Mouse (Mus musculus) CH12.LX (cell line): Measurements from ENCODE around the gene Oasl1. TPM values are rescaled to one million over a fixed set of nuclear protein-coding genes. Genes with fewer than 3 reads are reported as not detected.

ENCODE experiments used
- DNase-seq: peaks from one replicate; pipeline ENCODE4 v3.0.0-alpha.2; 2013; ENCODE audit errors: extremely low read depth
- H3K27ac ChIP-seq: 2 replicates; pipeline ENCODE4 v1.5.1; 2012; ENCODE audit warnings: low read depth, mild to moderate bottlenecking, control low read depth, moderate library complexity; ENCODE audit not compliant: insufficient read depth
- H3K27me3 ChIP-seq: replicated peaks from 2 replicates; pipeline ENCODE3; 2012; ENCODE audit warnings: inconsistent platforms
- H3K36me3 ChIP-seq, 2 experiments: replicated peaks in 1 of 2; 2 replicates each; pipeline versions ENCODE3 to v1.6.1; 2012; ENCODE audit warnings: inconsistent platforms in 1 of 2, low read length in 1 of 2, mild to moderate bottlenecking in 1 of 2, mixed read lengths in 1 of 2, moderate library complexity in 1 of 2; ENCODE audit not compliant: control insufficient read depth in 1 of 2, insufficient read depth in 1 of 2
- H3K4me1 ChIP-seq, 2 experiments: 2 replicates each; pipeline ENCODE4 v1.6.1; 2012; ENCODE audit warnings: inconsistent platforms in 1 of 2, moderate library complexity in 1 of 2; ENCODE audit not compliant: insufficient read depth in 2 of 2, control insufficient read depth in 1 of 2
- H3K4me2 ChIP-seq: 2 replicates; pipeline ENCODE4 v1.6.1; 2012; ENCODE audit warnings: low read depth, mild to moderate bottlenecking, control low read depth; ENCODE audit not compliant: poor library complexity, insufficient read depth, severe bottlenecking
- H3K4me3 ChIP-seq, 3 experiments: fragments of 150-350 bp in 1 of 3; sonication (generic) in 1 of 3; replicated peaks in 1 of 3; 2 replicates each; pipeline versions ENCODE3 to v1.5.1; 2011 to 2012; ENCODE audit warnings: low read depth in 2 of 3, low read length in 2 of 3, mild to moderate bottlenecking in 2 of 3, moderate library complexity in 2 of 3, control low read depth in 1 of 3, improper control_type of control experiment in 1 of 3, inconsistent platforms in 1 of 3, mixed read lengths in 1 of 3; ENCODE audit not compliant: poor library complexity in 1 of 3
- H3K79me2 ChIP-seq: replicated peaks from 2 replicates; pipeline ENCODE4 v1.6.1; 2012; ENCODE audit warnings: mild to moderate bottlenecking, moderate library complexity; ENCODE audit not compliant: control insufficient read depth, poor library complexity, insufficient read depth, severe bottlenecking; ENCODE audit errors: extremely low read depth
- H3K9ac ChIP-seq: 2 replicates; pipeline ENCODE4 v1.6.1; 2012; ENCODE audit warnings: low read depth, mild to moderate bottlenecking, control low read depth, moderate library complexity; ENCODE audit not compliant: insufficient read depth
- H3K9me3 ChIP-seq: replicated peaks from 2 replicates; pipeline ENCODE3; 2012; ENCODE audit warnings: low read length, inconsistent platforms, mixed read lengths
- EP300 ChIP-seq: IDR thresholded peaks from 2 replicates; pipeline ENCODE4 v1.6.1; 2011; ENCODE audit warnings: low read length, improper control_type of control experiment
- IRF4 ChIP-seq: IDR thresholded peaks from 2 replicates; pipeline ENCODE4 v1.6.1; 2014; ENCODE audit warnings: low read depth, mild to moderate bottlenecking, inconsistent platforms, low read length, improper control_type of control experiment
- MAFK ChIP-seq: IDR thresholded peaks from 2 replicates; pipeline ENCODE4 v1.6.1; 2011; ENCODE audit warnings: low read length, improper control_type of control experiment; ENCODE audit not compliant: insufficient replicate concordance
- MAX ChIP-seq: IDR thresholded peaks from 2 replicates; pipeline ENCODE4 v1.6.1; 2011; ENCODE audit warnings: low read length, improper control_type of control experiment
- MAZ ChIP-seq: IDR thresholded peaks from 2 replicates; pipeline ENCODE4 v1.6.1; 2012; ENCODE audit warnings: low read depth, mild to moderate bottlenecking, inconsistent platforms, low read length, improper control_type of control experiment, moderate library complexity
- MYC ChIP-seq: IDR thresholded peaks from 2 replicates; pipeline ENCODE4 v1.6.1; 2011; ENCODE audit warnings: low read depth, mild to moderate bottlenecking, improper control_type of control experiment, low read length
- PAX5 ChIP-seq: IDR thresholded peaks from 2 replicates; pipeline ENCODE4 v1.6.1; 2012; ENCODE audit warnings: low read length, inconsistent platforms, mixed read lengths
- SIN3A ChIP-seq: IDR thresholded peaks from 2 replicates; pipeline ENCODE4 v1.6.1; 2012; ENCODE audit warnings: low read length, improper control_type of control experiment, inconsistent platforms
- SMC3 ChIP-seq: IDR thresholded peaks from 2 replicates; pipeline ENCODE4 v1.6.1; 2011; ENCODE audit warnings: low read depth, low read length, improper control_type of control experiment
- TBP ChIP-seq: conservative IDR thresholded peaks from 2 replicates; pipeline ENCODE4 v1.6.1; 2011; ENCODE audit warnings: low read depth, low read length, improper control_type of control experiment
- UBTF ChIP-seq: IDR thresholded peaks from 2 replicates; pipeline ENCODE4 v1.6.1; 2012; ENCODE audit warnings: low read depth, mild to moderate bottlenecking, inconsistent platforms, low read length, improper control_type of control experiment, moderate library complexity
- USF1 ChIP-seq: IDR thresholded peaks from 2 replicates; pipeline ENCODE4 v1.6.1; 2014; ENCODE audit warnings: low read depth, mild to moderate bottlenecking, inconsistent platforms, low read length, improper control_type of control experiment
- USF2 ChIP-seq: conservative IDR thresholded peaks from 2 replicates; pipeline ENCODE4 v1.6.1; 2011; ENCODE audit warnings: low read depth, low read length, improper control_type of control experiment
- ZNF384 ChIP-seq: IDR thresholded peaks from 2 replicates; pipeline ENCODE4 v1.6.1; 2012; ENCODE audit warnings: low read depth, low read length, improper control_type of control experiment, inconsistent platforms
- dilution Hi-C: fragments of 300-500 bp; cut with MboI; formaldehyde crosslinking; loops from 2 replicates; pipeline ENCODE4 v1.14.3; 2020; ENCODE audit warnings: low sequenced_read_pairs; ENCODE audit not compliant: extremely low pct_unique_long_range_greater_than_20kb, extremely low pct_ligation_motif_present
- in situ Hi-C: fragments of 300-500 bp; cut with MboI; formaldehyde crosslinking; loops from 3 replicates; pipeline ENCODE4 v1.14.3; 2019; ENCODE audit warnings: low sequenced_read_pairs, low pct_ligation_motif_present, low pct_unique_long_range_greater_than_20kb, mixed read lengths
- polyA plus RNA-seq: library from polyadenylated mRNA; unstranded; fragments of >175 nt; gene quantifications from 2 replicates; pipeline ENCODE4 v1.2.1, GENCODE M21; 2012; ENCODE audit warnings: low read depth; ENCODE audit not compliant: insufficient read length
- total RNA-seq, 2 experiments: library from RNA; depleted of rRNA; stranded (reverse); fragments of 300-350 nt in 1 of 2; fragments of >200 nt in 1 of 2; gene quantifications; 2 replicates each; pipeline ENCODE4 v1.2.3; 2012 to 2014

Gene Oasl1
- total and polyA plus RNA-seq, 3 experiments, result 0.37 TPM; not detected in 2

- H3K27me3 ChIP-seq, result peaks cover 4% of the 10 kb centered on the region
- no peak for TF ChIP-seq MAX
- TF ChIP-seq USF2, result no peak
- no peak for TF ChIP-seq PAX5
- no peak for TF ChIP-seq MAFK
- no peak for TF ChIP-seq SMC3
- TF ChIP-seq UBTF, result no peak
- no peak for TF ChIP-seq MAZ
- TF ChIP-seq MYC, result no peak
- no peak for TF ChIP-seq USF1
- TF ChIP-seq IRF4, result no peak
- TF ChIP-seq TBP, result no peak
- no peak for TF ChIP-seq EP300
- no peak overlapping the region for H3K9ac ChIP-seq
- H3K79me2 ChIP-seq, result no peaks in the 10 kb centered on the region
- H3K4me1 ChIP-seq, result peaks cover 4 to 15% of the 10 kb centered on the region in 2 experiments; a peak in 3 of 4 replicates
- no peak overlapping the region for H3K4me2 ChIP-seq
- H3K4me3 ChIP-seq, result no peak overlapping the region
- dilution Hi-C loops, result no loop called here
- no peak for DNase-seq
- no peak overlapping the region for H3K27ac ChIP-seq
- no peaks in the 10 kb centered on the region for H3K9me3 ChIP-seq
- no peaks in the 10 kb centered on the region for H3K36me3 ChIP-seq
- in situ Hi-C loops, result no loop called here
These were observed 27.5 kb upstream of the Oasl1 start for GRCm38 (mm10) chr5:114895542-114895941.

GRCm38 (mm10) chr5:114896688-114897373 lies 26.2 kb upstream of the Oasl1 start, which contains the start of gene Oasl2:
TSS of gene Oasl2 (plus strand) at chr5:114896936.
- H3K27ac ChIP-seq, result no peak within 1 kb of the TSS
- H3K4me2 ChIP-seq, result peak within 1 kb of the TSS; percentile 70
- no peaks in the 10 kb centered on the region for H3K36me3 ChIP-seq
- peaks cover 4 to 15% of the 10 kb centered on the region in 2 experiments; a peak in 3 of 4 replicates for H3K4me1 ChIP-seq
- in situ Hi-C loops (no loop called here), dilution Hi-C loops (no loop called here)
- no peaks in the 10 kb centered on the region for H3K79me2 ChIP-seq
- H3K9me3 ChIP-seq, result no peaks in the 10 kb centered on the region
- TF ChIP-seq ZNF384 (peak; percentile 59; the same call in 1 of the 2 replicates), SIN3A (no peak)
- H3K9ac ChIP-seq, result no peak within 1 kb of the TSS
- peaks cover 4% of the 10 kb centered on the region for H3K27me3 ChIP-seq
- DNase-seq, result no peak
- peak within 1 kb of the TSS in 1 of 3 experiments; percentile 35 for H3K4me3 ChIP-seq
